Mouse (Mus musculus) liver, embryonic 11.5 days (tissue): ENCODE results near the gene Dnajb11. TPM values are rescaled to one million over a fixed set of nuclear protein-coding genes. Genes with fewer than 3 reads are reported as not detected.

Experiments
- ATAC-seq: fragments of 200-750 bp; cut with Nextera tagmentation; replicated peaks from 2 replicates; pipeline ENCODE4 v1.8.0; 2017; ENCODE audit warnings: moderate number of reproducible peaks, mild to moderate bottlenecking, moderate TSS enrichment, moderate library complexity; ENCODE audit not compliant: low FRiP score
- DNase-seq: peaks from one replicate; pipeline ENCODE4 v3.0.0-alpha.2; 2017; ENCODE audit warnings: low spot score
- H3K27ac ChIP-seq: fragments of 300-500 bp; sonication (generic); 2 replicates; pipeline ENCODE4 v1.5.1; 2014; ENCODE audit warnings: mild to moderate bottlenecking, low read depth, low read length, control low read depth
- H3K27me3 ChIP-seq: fragments of 300-500 bp; sonication (generic); replicated peaks from 2 replicates; pipeline ENCODE4 v1.6.1; 2014; ENCODE audit warnings: low read length, mixed read lengths; ENCODE audit not compliant: control insufficient read depth, insufficient read depth
- H3K36me3 ChIP-seq: fragments of 300-500 bp; sonication (generic); 2 replicates; pipeline ENCODE4 v1.6.1; 2014; ENCODE audit warnings: mild to moderate bottlenecking, low read length, moderate library complexity, mixed read lengths; ENCODE audit not compliant: control insufficient read depth, insufficient read depth
- H3K4me1 ChIP-seq: fragments of 300-500 bp; sonication (generic); replicated peaks from 2 replicates; pipeline ENCODE4 v1.6.1; 2014; ENCODE audit warnings: low read length, mixed read lengths; ENCODE audit not compliant: control insufficient read depth, insufficient read depth
- H3K4me2 ChIP-seq: fragments of 300-500 bp; sonication (generic); 2 replicates; pipeline ENCODE4 v1.6.1; 2014; ENCODE audit warnings: mild to moderate bottlenecking, control low read depth, moderate library complexity
- H3K4me3 ChIP-seq: fragments of 300-500 bp; sonication (generic); 2 replicates; pipeline ENCODE4 v1.5.1; 2014; ENCODE audit warnings: low read depth, low read length, control low read depth
- H3K9ac ChIP-seq: fragments of 300-500 bp; sonication (generic); 2 replicates; pipeline ENCODE4 v1.6.1; 2014; ENCODE audit warnings: low read depth, low read length, control low read depth
- H3K9me3 ChIP-seq: fragments of 300-500 bp; sonication (generic); 2 replicates; pipeline ENCODE4 v1.6.1; 2016; ENCODE audit warnings: low read length, inconsistent platforms, mixed read lengths; ENCODE audit not compliant: control insufficient read depth
- WGBS: fragments of 180-500 bp; shearing (Covaris S2); extraction: QIAGEN DNeasy Blood & Tissue Kit; methylation state at CpG from one replicate; pipeline ENCODE4 v1.1.7; 2014; 5-methylcytosine and 5-hydroxymethylcytosine counted together
- polyA plus RNA-seq: library from polyadenylated mRNA; unstranded; fragments of >200 nt; fragmentation: Nextera tagmentation; extraction: Ambion mirVana; gene quantifications from 2 replicates; pipeline ENCODE4 v1.2.1, GENCODE M21; 2014

The Dnajb11 gene
- polyA plus RNA-seq, 1 experiment from 2014 or later, result 125 TPM

DNA sequence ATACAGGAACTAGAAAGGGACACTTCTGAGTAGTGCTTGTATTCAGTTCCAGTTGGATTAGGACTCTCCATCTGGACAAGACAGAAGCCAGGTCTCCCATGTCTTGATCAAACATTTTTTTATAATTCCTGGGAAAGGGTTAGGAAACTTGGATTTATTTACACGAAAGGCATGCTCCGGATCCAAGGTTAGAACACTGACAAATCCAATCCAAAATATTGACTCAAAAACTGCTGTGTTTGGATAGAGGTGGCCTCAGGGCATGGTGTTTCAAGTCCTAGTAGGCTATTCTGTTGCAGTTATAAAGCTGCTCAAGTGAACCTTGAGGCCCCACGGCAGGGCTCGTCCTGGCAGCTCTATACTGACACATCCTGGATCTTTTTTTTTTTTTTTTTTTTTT, 64.8 kb downstream of the Dnajb11 start:
- Histone ChIP-seq H3K4me2 (no peak overlapping the region), H3K27me3 (no peaks in the 10 kb centered on the region), H3K9ac (no peak overlapping the region), H3K4me1 (no peaks in the 10 kb centered on the region), H3K27ac (no peak overlapping the region), H3K4me3 (no peak overlapping the region), H3K36me3 (no peaks in the 10 kb centered on the region), H3K9me3 (no peaks in the 10 kb centered on the region)
- no peak for DNase-seq
- 87% methylated on average over 4 of the region's 4 CpGs for WGBS
- ATAC-seq, result no peak

Other genes with a start within 250 kb of the Dnajb11 start
- gene Dgkg, start 200.6 kb upstream of the Dnajb11 start, polyA plus RNA-seq, result 0.86 and 1.2 TPM in 2 replicates
- not detected in 2 replicates for gene Crygs, start 46.3 kb upstream of the Dnajb11 start, polyA plus RNA-seq
- gene Tbccd1, start 176 bp upstream of the Dnajb11 start, polyA plus RNA-seq, result 44.8 and 47.3 TPM in 2 replicates
- 79.0 and 82.8 TPM in 2 replicates for gene Ahsg, start 33.4 kb downstream of the Dnajb11 start, polyA plus RNA-seq
- gene Fetub, start 60.5 kb downstream of the Dnajb11 start, polyA plus RNA-seq, result 0.22 and 0.69 TPM in 2 replicates
- gene Hrg, start 93.2 kb downstream of the Dnajb11 start, polyA plus RNA-seq, result 0.22 TPM in 1 of 2 replicates, not detected in the other
- 0.27 and 0.34 TPM in 2 replicates for gene Kng2, start 171.6 kb downstream of the Dnajb11 start, polyA plus RNA-seq
- gene Kng1, start 200.0 kb downstream of the Dnajb11 start, polyA plus RNA-seq, result 87.0 and 97.8 TPM in 2 replicates
- gene Eif4a2, start 249.6 kb downstream of the Dnajb11 start, polyA plus RNA-seq, result 189 and 200 TPM in 2 replicates